Mouse (Mus musculus) MEL (cell line): Measurements from ENCODE around the gene Slc4a1.

Experiments
- CTCF ChIP-seq, 3 experiments: IDR thresholded peaks in 2 of 3; conservative IDR thresholded peaks in 1 of 3; 2 replicates each; pipeline ENCODE4 v1.5.1; 2011 to 2012; ENCODE audit warnings: low read length in 3 of 3, low read depth in 2 of 3, mild to moderate bottlenecking in 2 of 3, improper control_type of control experiment in 1 of 3, inconsistent platforms in 1 of 3, mixed read lengths in 1 of 3, moderate library complexity in 1 of 3; ENCODE audit not compliant: control insufficient read depth in 1 of 3, insufficient read depth in 1 of 3, poor library complexity in 1 of 3, severe bottlenecking in 1 of 3
- NELFE ChIP-seq: IDR thresholded peaks from 2 replicates; pipeline ENCODE4 v1.6.1; 2011; ENCODE audit warnings: low read depth, low read length, improper control_type of control experiment
- NRF1 ChIP-seq: IDR thresholded peaks from 2 replicates; pipeline ENCODE4 v1.6.1; 2014; ENCODE audit warnings: low read depth, mild to moderate bottlenecking, inconsistent platforms, low read length, improper control_type of control experiment, moderate library complexity; ENCODE audit not compliant: poor library complexity, insufficient read depth, severe bottlenecking

- TF ChIP-seq CTCF (IDR thresholded peaks at IDR 0.05 in 2 of 3, conservative IDR thresholded peaks at IDR 0.05 in 1 of 3; ENCODE audit: control insufficient read depth in 1 of 3, insufficient read depth in 1 of 3, low read depth in 2 of 3, low read length in 3 of 3, poor library complexity in 1 of 3, severe bottlenecking in 1 of 3) (no peak), NELFE (no peak), NRF1 (no peak)
These were observed 15.6 kb downstream of the Slc4a1 start for GRCm38 (mm10) chr11:102350416-102350815.
